Mouse (Mus musculus): Measurements from ENCODE around the gene Dab1. TPM values are rescaled to one million over a fixed set of nuclear protein-coding genes. Genes with fewer than 3 reads are reported as not detected.

Gene Dab1
- total and polyA plus RNA-seq, 3 experiments = not detected

DNA sequence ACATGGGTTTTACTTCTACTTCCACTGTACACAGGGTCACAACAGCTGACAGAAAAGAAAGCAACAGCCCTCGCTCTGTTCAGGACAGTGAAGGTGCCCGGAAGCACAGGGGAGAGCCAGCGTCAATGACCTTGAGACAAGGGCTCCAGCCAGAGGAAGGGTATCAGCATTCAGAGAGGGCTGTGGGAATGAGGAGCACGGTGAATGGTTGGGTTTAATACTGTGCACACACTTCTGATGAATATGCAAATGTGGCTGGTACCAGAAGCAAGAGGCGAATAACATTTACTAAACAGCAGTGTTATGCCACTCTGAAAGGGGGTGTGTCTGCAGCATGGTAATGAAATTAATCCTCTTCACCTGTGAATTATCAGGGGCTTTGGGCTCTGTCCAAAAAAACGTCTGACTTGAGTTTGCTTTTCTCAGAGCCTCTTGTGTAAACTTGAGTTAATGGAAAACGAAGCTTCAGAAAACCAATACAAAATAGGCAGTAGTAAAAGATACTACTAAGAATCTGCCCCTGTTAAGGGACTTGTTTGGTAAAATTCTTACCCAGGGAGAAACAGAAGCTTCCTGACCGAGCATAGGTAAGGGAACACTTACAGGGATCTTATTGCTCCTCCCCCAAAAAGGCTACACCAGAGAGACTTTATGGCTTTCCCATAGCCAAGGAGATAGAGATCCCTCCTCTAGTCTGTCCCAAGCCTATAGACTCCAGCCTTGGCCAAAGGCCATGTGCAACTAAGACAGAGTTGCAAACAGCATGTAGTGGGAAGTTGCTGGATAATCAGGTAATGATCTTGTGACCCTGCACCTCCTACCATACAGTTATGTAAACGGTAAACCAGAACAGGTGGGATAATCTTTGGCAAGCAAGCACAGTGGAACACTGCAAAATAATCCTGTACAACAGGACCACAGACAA is 592.6 kb downstream of the Dab1 start:
- Histone ChIP-seq H3K79me2 (ENCODE audit: control insufficient read depth, insufficient read depth, low read length, poor library complexity) (no peaks in the 10 kb centered on the region), H3K4me3 (ENCODE audit: control insufficient read depth in 1 of 2, insufficient read depth in 1 of 2, low read depth in 2 of 2, low read length in 2 of 2) (no peak overlapping the region), H3K9ac (ENCODE audit: control insufficient read depth, low read depth, low read length, poor library complexity, severe bottlenecking) (no peak overlapping the region), H3K4me1 (ENCODE audit: control insufficient read depth in 1 of 2, insufficient read depth in 2 of 2, low read length in 2 of 2) (no peaks in the 10 kb centered on the region), H3K9me3 (replicated peaks; ENCODE audit: insufficient read depth, low read length) (no peaks in the 10 kb centered on the region), H3K27ac (ENCODE audit: control insufficient read depth, low read depth, low read length) (no peak overlapping the region), H3K27me3 (ENCODE audit: control insufficient read depth in 1 of 2, insufficient read depth in 2 of 2, low read length in 2 of 2) (no peaks in the 10 kb centered on the region), H3K36me3 (ENCODE audit: control insufficient read depth in 1 of 2, insufficient read depth in 2 of 2, low read length in 2 of 2) (no peaks in the 10 kb centered on the region)
- TF ChIP-seq HCFC1 (IDR thresholded peaks at IDR 0.05; ENCODE audit: low read depth, low read length) = no peak
- TF ChIP-seq NELFE (IDR thresholded peaks at IDR 0.05; ENCODE audit: low read depth, low read length) = no peak
- TF ChIP-seq ZKSCAN1 (IDR thresholded peaks at IDR 0.05; ENCODE audit: low read depth, low read length) = no peak
- no peak for DNase-seq (ENCODE audit: low read depth, low spot score)

DNA sequence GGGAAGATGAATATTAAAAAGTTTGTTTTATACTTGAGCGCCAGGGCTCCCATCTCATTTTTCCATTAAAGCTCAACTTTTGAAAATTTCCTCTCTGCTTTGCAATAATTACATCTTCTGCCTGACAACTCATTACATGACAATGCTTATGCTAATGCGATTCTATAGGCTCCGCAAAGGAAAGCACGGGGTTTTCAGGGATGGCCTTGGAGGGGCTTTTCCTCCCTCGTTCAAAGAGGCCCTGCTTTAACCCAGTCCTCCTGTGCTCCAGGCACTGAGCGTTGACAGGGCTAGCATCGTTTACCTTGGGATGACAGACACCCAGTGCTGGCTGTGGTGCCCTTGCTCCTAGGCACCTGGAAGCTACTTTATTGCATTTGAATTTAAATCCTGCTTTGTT is 595.6 kb downstream of the Dab1 start:
- Histone ChIP-seq H3K9me3 (replicated peaks; ENCODE audit: insufficient read depth, low read length) (no peaks in the 10 kb centered on the region), H3K4me3 (ENCODE audit: control insufficient read depth in 1 of 2, insufficient read depth in 1 of 2, low read depth in 2 of 2, low read length in 2 of 2) (no peak overlapping the region), H3K79me2 (ENCODE audit: control insufficient read depth, insufficient read depth, low read length, poor library complexity) (no peaks in the 10 kb centered on the region), H3K9ac (ENCODE audit: control insufficient read depth, low read depth, low read length, poor library complexity, severe bottlenecking) (no peak overlapping the region), H3K36me3 (ENCODE audit: control insufficient read depth in 1 of 2, insufficient read depth in 2 of 2, low read length in 2 of 2) (no peaks in the 10 kb centered on the region), H3K4me1 (ENCODE audit: control insufficient read depth in 1 of 2, insufficient read depth in 2 of 2, low read length in 2 of 2) (no peaks in the 10 kb centered on the region), H3K27me3 (ENCODE audit: control insufficient read depth in 1 of 2, insufficient read depth in 2 of 2, low read length in 2 of 2) (no peaks in the 10 kb centered on the region), H3K27ac (ENCODE audit: control insufficient read depth, low read depth, low read length) (no peak overlapping the region)
- no peak for DNase-seq (ENCODE audit: low read depth, low spot score)
- TF ChIP-seq CTCF (IDR thresholded peaks at IDR 0.05 in 2 of 3, conservative IDR thresholded peaks at IDR 0.05 in 1 of 3; ENCODE audit: control insufficient read depth in 1 of 3, insufficient read depth in 1 of 3, low read depth in 2 of 3, low read length in 3 of 3, poor library complexity in 1 of 3, severe bottlenecking in 1 of 3) (no peak), ZNF384 (IDR thresholded peaks at IDR 0.05; ENCODE audit: low read depth, low read length) (no peak), E2F4 (IDR thresholded peaks at IDR 0.05; ENCODE audit: borderline replicate concordance, low read depth, low read length) (no peak), GABPA (IDR thresholded peaks at IDR 0.05; ENCODE audit: low read depth, low read length) (no peak), POLR2A (IDR thresholded peaks at IDR 0.05; ENCODE audit: control insufficient read depth in 1 of 2, insufficient read depth in 1 of 2, low read depth in 1 of 2, low read length in 2 of 2, poor library complexity in 1 of 2) (no peak), RCOR1 (IDR thresholded peaks at IDR 0.05; ENCODE audit: low read depth, low read length) (no peak), GATA1 (IDR thresholded peaks at IDR 0.05; ENCODE audit: low read depth, low read length) (no peak), MXI1 (IDR thresholded peaks at IDR 0.05; ENCODE audit: low read depth, low read length) (no peak), TAL1 (IDR thresholded peaks at IDR 0.05; ENCODE audit: low read length) (no peak), ZC3H11A (IDR thresholded peaks at IDR 0.05; ENCODE audit: low read depth, low read length) (no peak), RAD21 (IDR thresholded peaks at IDR 0.05; ENCODE audit: low read depth, low read length) (no peak), ELF1 (IDR thresholded peaks at IDR 0.05; ENCODE audit: low read depth, low read length) (no peak), NRF1 (IDR thresholded peaks at IDR 0.05; ENCODE audit: insufficient read depth, low read depth, low read length, poor library complexity, severe bottlenecking) (no peak), ZKSCAN1 (IDR thresholded peaks at IDR 0.05; ENCODE audit: low read depth, low read length) (no peak), SIN3A (IDR thresholded peaks at IDR 0.05; ENCODE audit: low read length) (no peak), TBP (IDR thresholded peaks at IDR 0.05; ENCODE audit: low read depth, low read length) (no peak), NELFE (IDR thresholded peaks at IDR 0.05; ENCODE audit: low read depth, low read length) (no peak), EP300 (IDR thresholded peaks at IDR 0.05; ENCODE audit: low read depth in 1 of 2, low read length in 2 of 2) (no peak), CHD1 (IDR thresholded peaks at IDR 0.05; ENCODE audit: low read depth, low read length) (no peak)

Measured in MEL (cell line).